Mouse (Mus musculus) embryo, embryonic 10.5 days (tissue): ENCODE measurements at regions not wholly inside any gene's neighbourhood (a gene's known extent, or its start where the extent isn't known, plus 50 kb on each side); places are given as distances from the start of the nearest gene placed in this dataset.

ENCODE experiments used
- DNase-seq: peaks from one replicate; pipeline ENCODE4 v3.0.0-alpha.2; 2015; ENCODE audit warnings: low spot score

GRCm38 (mm10) chr1:163557875-163558274, 154.4 kb upstream of the Gorab start:
- DNase-seq = no peak

DNA sequence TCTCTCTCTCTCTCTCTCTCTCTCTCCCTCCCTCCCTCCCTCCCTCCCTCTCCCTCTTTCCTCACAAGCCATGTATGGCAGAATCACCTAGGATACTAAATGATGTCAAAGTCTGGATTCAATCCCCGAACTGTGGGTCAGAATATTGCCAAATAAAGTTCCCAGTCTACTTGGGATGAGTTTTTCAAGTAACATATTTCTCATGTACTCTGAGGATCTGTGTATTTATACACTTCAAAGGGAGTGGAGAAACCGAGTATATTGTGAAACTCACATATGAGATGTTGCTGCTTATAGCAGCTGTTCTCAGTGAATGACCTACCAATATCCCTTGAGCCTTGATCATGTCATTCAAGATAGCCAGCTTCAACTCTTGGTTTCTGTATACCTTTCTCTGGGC, 151.7 kb upstream of the Gorab start:
- no peak for DNase-seq

DNA sequence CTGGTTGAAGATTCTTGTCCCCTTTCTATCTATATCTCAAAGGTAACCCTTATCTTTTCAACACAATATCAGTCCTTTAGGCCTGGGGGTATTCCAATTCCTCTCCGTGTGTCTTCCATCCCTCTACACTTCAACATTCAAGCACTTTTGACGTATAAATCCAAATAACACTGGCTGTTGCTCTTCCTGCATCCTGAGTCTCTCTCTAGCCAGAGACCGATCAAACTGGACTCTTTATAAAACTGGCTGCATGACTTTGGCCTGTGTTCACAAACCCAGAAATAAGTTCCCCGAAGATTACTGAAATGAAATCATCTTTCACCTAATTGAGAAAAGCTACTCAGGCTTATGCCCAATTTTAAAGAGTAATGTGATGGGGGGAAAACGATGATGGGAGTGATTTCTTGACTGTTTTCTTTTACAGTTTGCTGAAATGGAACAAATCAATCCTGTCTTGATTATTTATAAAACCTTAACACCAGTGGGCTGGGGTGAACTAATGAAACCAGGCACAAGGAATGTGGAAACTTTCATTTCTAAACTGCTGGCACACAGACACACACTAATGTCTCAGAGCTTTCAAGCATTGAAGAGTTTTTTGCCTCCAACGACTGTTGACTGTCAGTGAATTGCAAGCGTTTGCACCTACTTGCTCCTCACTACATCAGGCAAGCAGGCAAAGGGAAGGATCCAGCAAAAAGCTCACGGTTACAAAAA, 135.5 kb upstream of the Gorab start:
- DNase-seq = no peak

DNA sequence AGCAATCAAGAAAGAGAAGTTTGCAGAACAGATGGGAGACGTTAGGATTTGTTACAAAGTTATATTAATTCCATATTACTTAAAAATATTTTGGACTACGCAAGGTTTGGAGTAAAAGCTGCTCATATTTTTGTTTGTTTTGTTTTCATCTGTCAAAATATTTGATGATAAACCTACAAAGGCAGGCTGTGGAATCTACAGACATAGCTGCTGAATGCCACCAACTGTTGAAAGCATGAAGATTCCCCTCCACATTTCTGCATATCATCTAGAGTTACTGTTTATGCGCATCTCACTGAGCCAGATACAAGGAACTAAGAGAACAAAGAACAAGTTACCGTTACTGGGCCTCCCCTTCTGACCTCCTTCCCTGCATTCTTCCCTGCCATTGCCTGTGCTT, 127.1 kb upstream of the Gorab start:
- no peak for DNase-seq

- DNase-seq = no peak
Measured at GRCm38 (mm10) chr1:163517966-163518365, 114.5 kb upstream of the Gorab start.

- no peak for DNase-seq
Measured at GRCm38 (mm10) chr1:163512847-163513246, 109.4 kb upstream of the Gorab start.

DNA sequence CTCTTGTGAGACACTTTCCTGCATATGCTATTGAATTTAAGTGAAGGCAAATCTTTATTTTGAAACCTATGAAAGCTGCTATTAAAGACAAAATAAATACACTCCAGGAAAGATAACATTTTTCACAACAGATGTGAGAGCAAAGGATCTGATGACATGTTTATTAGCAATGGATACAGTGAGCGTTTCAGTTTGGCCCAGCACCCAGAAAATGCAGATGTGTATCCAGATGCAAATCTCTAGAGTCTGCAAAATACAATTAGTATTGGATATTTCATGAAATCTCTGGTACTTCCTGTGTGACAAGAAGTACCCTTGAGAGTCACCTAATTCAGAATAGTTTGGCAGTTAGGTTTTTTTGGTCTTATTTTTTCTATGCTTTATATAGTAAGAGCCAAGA, 108.5 kb upstream of the Gorab start:
- no peak for DNase-seq

- DNase-seq = no peak
Measured at GRCm38 (mm10) chr1:163505035-163505434, 101.6 kb upstream of the Gorab start.

DNA sequence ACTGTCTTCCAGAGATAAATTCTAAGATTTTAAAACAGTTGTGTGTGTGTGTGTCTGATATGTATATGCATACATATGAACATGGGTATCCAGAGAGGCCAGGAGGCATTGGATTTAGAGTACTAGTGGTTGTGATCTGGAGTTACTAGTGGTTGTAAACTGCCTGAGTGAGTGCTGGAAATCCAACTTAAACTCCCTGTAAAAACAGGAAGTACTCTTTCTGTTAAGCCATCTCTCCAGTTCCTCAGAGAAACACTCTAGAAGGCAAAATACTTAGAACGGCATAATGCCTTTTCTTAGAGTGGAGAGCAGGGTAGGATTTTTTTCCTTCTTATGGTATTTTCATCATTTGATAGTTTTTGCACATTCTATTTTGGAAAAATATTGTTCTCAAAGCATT, 99.1 kb upstream of the Gorab start:
- no peak for DNase-seq

- no peak for DNase-seq
Measured at GRCm38 (mm10) chr1:163498398-163498958, 95.0 kb upstream of the Gorab start.

GRCm38 (mm10) chr1:163496416-163496815, 92.9 kb upstream of the Gorab start:
- DNase-seq = no peak

- no peak for DNase-seq
Measured at GRCm38 (mm10) chr1:163488532-163488931, 85.1 kb upstream of the Gorab start.

GRCm38 (mm10) chr1:163488109-163488508, 84.6 kb upstream of the Gorab start:
- DNase-seq = no peak

- DNase-seq = no peak
Measured at GRCm38 (mm10) chr1:163483098-163483497, 79.6 kb upstream of the Gorab start.

DNA sequence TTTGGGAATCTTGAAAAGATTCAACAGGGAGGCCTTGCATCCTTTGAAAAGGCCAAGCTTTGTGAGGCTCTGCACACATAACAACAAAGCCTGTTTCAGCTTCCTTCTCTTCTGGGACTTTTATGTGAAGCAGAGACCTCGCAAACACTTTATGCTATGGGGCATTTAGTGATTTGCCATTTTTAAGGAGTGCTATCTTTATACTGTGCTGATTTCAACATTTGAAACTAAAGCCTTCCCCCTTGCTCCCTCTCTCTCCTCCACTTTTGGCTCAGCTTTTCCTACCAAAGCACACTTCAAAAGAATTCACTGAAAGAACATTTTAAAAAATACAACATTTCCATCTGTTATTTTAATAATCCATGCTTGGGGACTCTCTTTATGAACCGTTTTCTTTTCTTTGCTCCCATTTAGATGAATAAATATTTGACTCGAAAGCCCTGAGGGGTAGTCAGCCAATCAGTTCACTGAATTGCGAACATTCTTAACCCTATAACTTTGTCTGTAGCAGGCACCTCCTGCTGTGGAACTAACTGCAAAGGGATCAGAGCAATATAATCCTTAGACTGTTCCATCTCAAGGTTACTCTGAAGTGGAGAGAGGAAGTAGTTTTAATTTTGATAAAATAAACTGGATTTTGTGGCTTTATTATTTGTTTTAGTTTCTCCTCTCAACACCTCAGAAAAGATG, 74.2 kb upstream of the Gorab start:
- DNase-seq = peak; percentile 28

GRCm38 (mm10) chr1:163461194-163461593, 57.7 kb upstream of the Gorab start:
- DNase-seq = peak; percentile 36

- no peak for DNase-seq
Measured at GRCm38 (mm10) chr1:163456366-163456765, 52.9 kb upstream of the Gorab start.
